In genomic region chr6:134566248-134566817, GRCm38 (mm10) we compare ENCODE assay signal across 8 mouse cellular contexts. TPM values are rescaled to one million over a fixed set of nuclear protein-coding genes. Genes with fewer than 3 reads are reported as not detected.
DNase-seq lines count a peak whose midpoint lies in the region; ATAC-seq and TF ChIP-seq lines count a peak whose summit lies in the region.

No protein-coding gene starts in this region.

- H3K4me3 ChIP-seq in kidney, postnatal 0 days (replicated peaks; ENCODE audit: low read depth, low read length), result peak overlapping the region; percentile 98
- H3K4me3 ChIP-seq in embryonic fibroblast, embryonic 13.5 days (ENCODE audit: insufficient read depth, low read length), result peak overlapping the region; percentile 78
- peak overlapping the region; percentile 83 for H3K4me3 ChIP-seq in limb, embryonic 11.5 days (ENCODE audit: low read depth, low read length)
- H3K4me3 ChIP-seq in neural tube, embryonic 15.5 days (replicated peaks), result peak overlapping the region; percentile 87

- 0 out of 2 replicates have a peak, but pooled peaks cover 2% of the 10 kb centered on the region for H3K4me1 ChIP-seq in kidney, postnatal 0 days (replicated peaks; ENCODE audit: insufficient read depth, low read length)
- peaks cover 4% of the 10 kb centered on the region; the same call in 1 of the 2 replicates for H3K4me1 ChIP-seq in embryonic fibroblast, embryonic 13.5 days (ENCODE audit: control insufficient read depth, insufficient read depth, low read length)
- peaks cover 9% of the 10 kb centered on the region; the same call in 1 of the 2 replicates for H3K4me1 ChIP-seq in limb, embryonic 11.5 days (ENCODE audit: control insufficient read depth, insufficient read depth, low read length)
- peaks cover 25% of the 10 kb centered on the region for H3K4me1 ChIP-seq in neural tube, embryonic 15.5 days

- under 1% methylated on average over 31 of the region's 64 CpGs for WGBS in kidney, postnatal 0 days
- under 1% methylated on average over 37 of the region's 64 CpGs for WGBS in limb, embryonic 11.5 days
- WGBS in neural tube, embryonic 15.5 days, result under 1% methylated on average over 38 of the region's 64 CpGs

- no peaks in the 10 kb centered on the region for H3K9me3 ChIP-seq in kidney, postnatal 0 days (replicated peaks; ENCODE audit: low read length)
- H3K9me3 ChIP-seq in limb, embryonic 11.5 days (ENCODE audit: control insufficient read depth, low read length), result no peaks in the 10 kb centered on the region
- H3K9me3 ChIP-seq in neural tube, embryonic 15.5 days (replicated peaks), result no peaks in the 10 kb centered on the region

- no peak for TF ChIP-seq POLR2A in embryonic fibroblast, embryonic 13.5 days (IDR thresholded peaks at IDR 0.05; ENCODE audit: low read depth, low read length)

- H3K36me3 ChIP-seq in kidney, postnatal 0 days (ENCODE audit: insufficient read depth, low read length), result no peaks in the 10 kb centered on the region
- no peaks in the 10 kb centered on the region for H3K36me3 ChIP-seq in limb, embryonic 11.5 days (ENCODE audit: control insufficient read depth, insufficient read depth, low read length)
- H3K36me3 ChIP-seq in neural tube, embryonic 15.5 days, result no peaks in the 10 kb centered on the region

- TF ChIP-seq CTCF in kidney, postnatal 0 days (IDR thresholded peaks at IDR 0.05; ENCODE audit: low read depth), result no peak
- TF ChIP-seq CTCF in embryonic fibroblast, embryonic 13.5 days (IDR thresholded peaks at IDR 0.05; ENCODE audit: borderline replicate concordance, insufficient read depth, low read length), result no peak

- peak overlapping the region; percentile 99 for H3K27ac ChIP-seq in kidney, postnatal 0 days
- H3K27ac ChIP-seq in embryonic fibroblast, embryonic 13.5 days (ENCODE audit: insufficient read depth, low read length), result peak overlapping the region; percentile 70
- peak overlapping the region; percentile 98 for H3K27ac ChIP-seq in limb, embryonic 11.5 days (replicated peaks; ENCODE audit: low read depth, low read length)
- H3K27ac ChIP-seq in neural tube, embryonic 15.5 days (replicated peaks), result peak overlapping the region; percentile 100

- intact Hi-C loops in left cerebral cortex, postnatal 10 days (cut with DNase I), result loop anchor here (2.0 kb wide), 1 partner anchor 72 kb away; no protein-coding TSS in a partner anchor

- H3K4me2 ChIP-seq in kidney, postnatal 0 days (ENCODE audit: low read length), result peak overlapping the region; percentile 65
- peak overlapping the region; percentile 81 for H3K4me2 ChIP-seq in limb, embryonic 11.5 days (ENCODE audit: low read depth, severe bottlenecking)
- H3K4me2 ChIP-seq in neural tube, embryonic 15.5 days, result peak overlapping the region; percentile 78

- no peaks in the 10 kb centered on the region for H3K27me3 ChIP-seq in kidney, postnatal 0 days (ENCODE audit: insufficient read depth, low read length)
- H3K27me3 ChIP-seq in limb, embryonic 11.5 days (ENCODE audit: control insufficient read depth, insufficient read depth, low read length), result no peaks in the 10 kb centered on the region
- H3K27me3 ChIP-seq in neural tube, embryonic 15.5 days (replicated peaks), result no peaks in the 10 kb centered on the region

- no peak; the same call in 1 of the 2 replicates for ATAC-seq in kidney, postnatal 0 days (replicated peaks; ENCODE audit: low FRiP score, low read depth)
- ATAC-seq in limb, embryonic 11.5 days (ENCODE audit: insufficient number of reproducible peaks, low FRiP score, low TSS enrichment, low read depth), result peak; percentile 49; the same call in 1 of the 2 replicates
- peak; percentile 82 for ATAC-seq in neural tube, embryonic 15.5 days (ENCODE audit: low FRiP score)

- no peak for DNase-seq in kidney, postnatal 0 days (ENCODE audit: low spot score)
- DNase-seq in kidney, postnatal 4 days, result no peak
- peak; percentile 34 for DNase-seq in NIH3T3 (ENCODE audit: low read depth)
- DNase-seq in limb, embryonic 11.5 days (ENCODE audit: low spot score), result no peak
- no peak for DNase-seq in right cerebral cortex, adult 18-20 months
- DNase-seq in left cerebral cortex, postnatal 10 days (ENCODE audit: extremely low spot score in 1 of 2, low spot score in 2 of 2), result no peak

- peak overlapping the region; percentile 98 for H3K9ac ChIP-seq in kidney, postnatal 0 days (ENCODE audit: low read depth, low read length)
- peak overlapping the region; percentile 100 for H3K9ac ChIP-seq in limb, embryonic 11.5 days (ENCODE audit: low read length)
- peak overlapping the region; percentile 97 for H3K9ac ChIP-seq in neural tube, embryonic 15.5 days (replicated peaks)

RNA-seq across cellular contexts. Expression of gene Lrp6, which starts 0.4 kb away (rescaled TPM):
- polyA plus RNA-seq in kidney, postnatal 0 days (2015; fragmentation: Nextera tagmentation; extraction: Ambion mirVana), result 32.4 and 35.3 TPM in 2 replicates
- 58.4 and 88.3 TPM in 2 replicates for polyA plus RNA-seq in embryonic fibroblast, embryonic 13.5 days (2011; ENCODE audit: insufficient read length, low read depth, missing spikeins)
- polyA plus RNA-seq in limb, embryonic 11.5 days (2014; fragmentation: Nextera tagmentation; extraction: Ambion mirVana), result 32.8 and 38.4 TPM in 2 replicates
- polyA plus RNA-seq in neural tube, embryonic 15.5 days (2015; fragmentation: Nextera tagmentation; extraction: Ambion mirVana), result 14.6 and 17.9 TPM in 2 replicates
- 10 to 100 TPM; 41.2 to 44.0 TPM for total RNA-seq in left cerebral cortex, postnatal 10 days (2021)
